ENCODE assay signal across 7 mouse cellular contexts in genomic region chr19:16436335-16437169, GRCm38 (mm10). TPM values are rescaled to one million over a fixed set of nuclear protein-coding genes. Genes with fewer than 3 reads are reported as not detected.
DNase-seq lines count a peak whose midpoint lies in the region; ATAC-seq lines count a peak whose summit lies in the region.

No protein-coding gene starts in this region.

- 0 out of 2 replicates have a peak, but pooled peaks have one; percentile 3 for ATAC-seq in limb, embryonic 11.5 days (ENCODE audit: insufficient number of reproducible peaks, low FRiP score, low TSS enrichment, low read depth)
- ATAC-seq in megakaryocyte-erythroid progenitor cell, adult 5-6 weeks (replicated peaks; ENCODE audit: low FRiP score, low TSS enrichment, poor library complexity, severe bottlenecking): peak; percentile 24

- H3K4me3 ChIP-seq in embryonic facial prominence, embryonic 10.5 days: peak overlapping the region; percentile 56
- peak overlapping the region; percentile 38 for H3K4me3 ChIP-seq in limb, embryonic 11.5 days (ENCODE audit: low read depth, low read length)

- 0 out of 2 replicates have a peak overlapping the region, but pooled peaks have one; percentile 17 for H3K9ac ChIP-seq in limb, embryonic 11.5 days (ENCODE audit: low read length)

- peaks cover 73% of the 10 kb centered on the region for H3K27me3 ChIP-seq in embryonic facial prominence, embryonic 10.5 days (replicated peaks; ENCODE audit: low read depth, poor library complexity, severe bottlenecking)
- H3K27me3 ChIP-seq in limb, embryonic 11.5 days (ENCODE audit: control insufficient read depth, insufficient read depth, low read length): peaks cover 21% of the 10 kb centered on the region

- DNase-seq in urinary bladder, postnatal 25 days (ENCODE audit: low spot score): peak; percentile 8
- no peak for DNase-seq in urinary bladder, postnatal 10 days (ENCODE audit: low spot score)
- peak; percentile 56 for DNase-seq in embryonic facial prominence, embryonic 10.5 days (ENCODE audit: low spot score)
- peak; percentile 15 to 22 for DNase-seq in heart, postnatal 14 days
- peak; percentile 59 for DNase-seq in limb, embryonic 11.5 days (ENCODE audit: low spot score)
- peak; percentile 65 for DNase-seq in testis, postnatal 10 days (ENCODE audit: low spot score)

- peak overlapping the region; percentile 63 for H3K4me2 ChIP-seq in limb, embryonic 11.5 days (ENCODE audit: low read depth, severe bottlenecking)

- intact Hi-C loops in heart, postnatal 14 days (cut with DNase I): loop anchor here (5.0 kb wide), 1 partner anchor 91 kb away; no protein-coding TSS in a partner anchor

- no peaks in the 10 kb centered on the region for H3K36me3 ChIP-seq in embryonic facial prominence, embryonic 10.5 days (replicated peaks)
- H3K36me3 ChIP-seq in limb, embryonic 11.5 days (ENCODE audit: control insufficient read depth, insufficient read depth, low read length): no peaks in the 10 kb centered on the region

- WGBS in embryonic facial prominence, embryonic 10.5 days: 2% methylated on average over 61 of the region's 61 CpGs
- 1% methylated on average over 61 of the region's 61 CpGs for WGBS in limb, embryonic 11.5 days

- peaks cover 51% of the 10 kb centered on the region for H3K4me1 ChIP-seq in embryonic facial prominence, embryonic 10.5 days
- peaks cover 10% of the 10 kb centered on the region; the same call in 1 of the 2 replicates for H3K4me1 ChIP-seq in limb, embryonic 11.5 days (ENCODE audit: control insufficient read depth, insufficient read depth, low read length)

- H3K9me3 ChIP-seq in embryonic facial prominence, embryonic 10.5 days: no peaks in the 10 kb centered on the region
- no peaks in the 10 kb centered on the region for H3K9me3 ChIP-seq in limb, embryonic 11.5 days (ENCODE audit: control insufficient read depth, low read length)

- H3K27ac ChIP-seq in embryonic facial prominence, embryonic 10.5 days (replicated peaks): peak overlapping the region; percentile 55
- H3K27ac ChIP-seq in limb, embryonic 11.5 days (replicated peaks; ENCODE audit: low read depth, low read length): no peak overlapping the region

RNA-seq across cellular contexts. Expression of gene Gna14, which starts 1.0 kb away (rescaled TPM):
- 1.1 and 1.4 TPM in 2 replicates for polyA plus RNA-seq in embryonic facial prominence, embryonic 10.5 days (2016; fragmentation: Nextera tagmentation; extraction: Ambion mirVana)
- total RNA-seq in heart, postnatal 14 days (2021): under 1 TPM; 0.38 to 0.56 TPM
- polyA plus RNA-seq in limb, embryonic 11.5 days (2014; fragmentation: Nextera tagmentation; extraction: Ambion mirVana): 0.13 and 0.30 TPM in 2 replicates
- total RNA-seq in megakaryocyte-erythroid progenitor cell, adult 5-6 weeks (2014; fragmentation: Nextera tagmentation): 12.5 and 19.1 TPM in 2 replicates
- total RNA-seq in megakaryocyte-erythroid progenitor cell, adult 5-6 weeks (2017): 12.7 and 14.1 TPM in 2 replicates

Comparison
In these comparisons a context has a peak if more than half of its experiments do, and no peak if none do; other contexts are left out.
1. RNA of gene Gna14, which starts 1.0 kb away (total RNA-seq): 12.5 to 19.1 TPM in megakaryocyte-erythroid progenitor cell, adult 5-6 weeks; 0.38 to 0.56 TPM in heart, postnatal 14 days; every median in the first group is over 4 times any median in the second.